Mouse (Mus musculus): ENCODE data around the gene Klhl26.

The Klhl26 gene

DNA sequence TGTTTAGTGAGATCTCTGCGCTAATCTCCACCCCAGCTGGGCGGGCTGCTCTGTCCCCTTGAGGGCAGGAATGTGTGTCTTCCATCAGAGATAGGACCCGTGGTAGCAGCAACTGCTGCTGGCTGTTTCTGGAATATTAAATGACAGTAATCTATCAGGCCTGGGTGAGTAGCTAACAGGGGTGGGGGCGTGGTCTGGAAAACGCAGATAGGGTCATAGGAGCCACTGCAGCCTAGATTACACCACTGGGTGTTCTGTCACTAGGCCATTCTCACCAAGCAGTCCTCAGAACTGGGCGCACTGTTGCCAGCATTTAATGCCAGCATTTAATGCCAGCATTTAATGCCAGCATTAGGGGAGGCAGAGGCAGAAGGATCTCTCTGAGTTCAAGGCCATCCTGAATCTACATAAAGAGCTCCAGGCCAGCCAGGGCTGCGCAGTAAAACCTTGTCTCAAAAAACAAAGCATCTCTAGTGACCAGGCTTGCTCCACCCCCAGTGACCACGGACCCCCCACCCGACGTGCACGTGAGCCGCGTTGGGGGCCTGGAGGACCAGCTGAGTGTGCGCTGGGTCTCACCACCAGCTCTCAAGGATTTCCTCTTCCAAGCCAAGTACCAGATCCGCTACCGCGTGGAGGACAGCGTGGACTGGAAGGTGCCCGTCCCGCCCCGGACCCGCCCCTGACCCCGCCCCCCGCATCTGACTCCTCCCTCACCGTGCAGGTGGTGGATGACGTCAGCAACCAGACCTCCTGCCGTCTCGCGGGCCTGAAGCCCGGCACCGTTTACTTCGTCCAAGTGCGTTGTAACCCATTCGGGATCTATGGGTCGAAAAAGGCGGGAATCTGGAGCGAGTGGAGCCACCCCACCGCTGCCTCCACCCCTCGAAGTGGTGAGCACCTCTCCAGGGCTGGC, 23.9 kb upstream of the Klhl26 start:
- no peak for DNase-seq

GRCm38 (mm10) chr8:70495771-70496062, 18.9 kb upstream of the Klhl26 start:
- DNase-seq = no peak

DNA sequence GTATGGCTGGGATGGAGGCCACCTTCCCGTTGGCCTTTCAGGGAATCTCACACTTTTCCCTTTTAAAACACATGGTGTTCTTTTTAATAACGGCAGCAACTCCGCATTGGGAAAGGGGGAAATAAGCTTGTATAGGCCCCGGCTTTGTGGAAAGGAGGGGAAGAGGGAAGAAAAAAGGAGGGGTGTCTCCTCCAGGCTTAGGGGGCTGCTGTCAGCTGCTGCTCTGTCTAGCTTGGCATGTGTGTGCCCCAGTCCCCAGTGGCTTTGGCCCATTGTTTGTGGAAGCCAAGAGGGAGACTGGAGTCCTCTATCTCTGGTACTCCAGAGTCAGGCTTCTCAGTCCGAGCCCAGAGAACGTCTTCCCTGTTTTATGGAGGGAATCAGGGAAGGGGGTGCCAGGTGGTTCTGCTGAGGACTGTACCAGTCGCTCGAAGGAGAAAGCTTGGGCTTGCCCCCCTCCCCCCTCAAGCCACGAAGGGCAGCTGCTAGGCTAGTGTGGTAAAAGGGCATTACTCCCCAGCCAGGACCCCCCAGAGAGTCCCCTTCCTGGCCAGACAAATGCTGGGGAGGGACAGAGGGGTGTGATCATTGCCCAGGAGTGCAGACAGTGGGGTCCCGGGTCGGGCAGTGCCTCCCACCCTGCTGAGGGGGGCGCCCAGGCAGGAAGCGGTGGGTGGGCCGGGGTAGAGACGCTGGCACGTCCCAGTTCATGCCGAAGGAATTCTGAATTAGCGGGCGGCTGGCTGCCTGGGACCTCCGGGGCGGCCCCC, 18.4 kb upstream of the Klhl26 start:
- DNase-seq = no peak

GRCm38 (mm10) chr8:70494416-70494945, 17.7 kb upstream of the Klhl26 start:
- no peak for DNase-seq

DNA sequence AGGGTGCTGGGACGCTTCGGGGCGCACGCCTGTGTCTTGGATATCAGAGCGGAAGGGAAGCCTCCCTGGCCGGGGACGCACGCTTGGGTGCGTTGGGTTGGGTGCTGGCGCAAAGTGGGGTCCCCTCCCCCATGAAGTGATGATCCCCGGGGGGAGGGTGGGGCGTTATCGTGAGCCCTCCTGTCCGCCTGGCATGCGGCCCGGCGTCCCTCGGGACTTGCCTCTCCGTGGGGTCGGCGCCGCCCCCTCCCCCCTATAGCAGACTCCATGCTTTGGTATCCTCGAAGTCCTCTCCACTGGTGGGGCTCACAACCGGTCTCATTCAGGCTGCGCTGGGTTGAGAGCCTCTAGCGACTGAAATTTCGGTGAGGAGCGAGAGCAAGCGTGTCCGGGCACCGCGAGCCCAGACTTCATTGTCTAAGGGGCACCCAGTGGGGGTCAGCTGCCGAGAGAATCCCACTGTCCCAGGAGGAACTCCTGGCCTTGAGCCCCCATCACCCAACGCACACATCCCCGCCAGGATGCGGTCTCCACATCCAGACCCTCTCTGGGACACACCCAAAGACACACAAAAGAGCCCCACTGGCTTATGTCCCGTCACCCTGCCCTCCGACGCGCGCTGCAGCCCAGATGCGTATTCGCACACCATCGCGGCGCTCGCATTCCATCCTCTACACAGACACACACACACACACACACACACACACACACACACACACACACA, 17.1 kb upstream of the Klhl26 start:
- DNase-seq = no peak

DNA sequence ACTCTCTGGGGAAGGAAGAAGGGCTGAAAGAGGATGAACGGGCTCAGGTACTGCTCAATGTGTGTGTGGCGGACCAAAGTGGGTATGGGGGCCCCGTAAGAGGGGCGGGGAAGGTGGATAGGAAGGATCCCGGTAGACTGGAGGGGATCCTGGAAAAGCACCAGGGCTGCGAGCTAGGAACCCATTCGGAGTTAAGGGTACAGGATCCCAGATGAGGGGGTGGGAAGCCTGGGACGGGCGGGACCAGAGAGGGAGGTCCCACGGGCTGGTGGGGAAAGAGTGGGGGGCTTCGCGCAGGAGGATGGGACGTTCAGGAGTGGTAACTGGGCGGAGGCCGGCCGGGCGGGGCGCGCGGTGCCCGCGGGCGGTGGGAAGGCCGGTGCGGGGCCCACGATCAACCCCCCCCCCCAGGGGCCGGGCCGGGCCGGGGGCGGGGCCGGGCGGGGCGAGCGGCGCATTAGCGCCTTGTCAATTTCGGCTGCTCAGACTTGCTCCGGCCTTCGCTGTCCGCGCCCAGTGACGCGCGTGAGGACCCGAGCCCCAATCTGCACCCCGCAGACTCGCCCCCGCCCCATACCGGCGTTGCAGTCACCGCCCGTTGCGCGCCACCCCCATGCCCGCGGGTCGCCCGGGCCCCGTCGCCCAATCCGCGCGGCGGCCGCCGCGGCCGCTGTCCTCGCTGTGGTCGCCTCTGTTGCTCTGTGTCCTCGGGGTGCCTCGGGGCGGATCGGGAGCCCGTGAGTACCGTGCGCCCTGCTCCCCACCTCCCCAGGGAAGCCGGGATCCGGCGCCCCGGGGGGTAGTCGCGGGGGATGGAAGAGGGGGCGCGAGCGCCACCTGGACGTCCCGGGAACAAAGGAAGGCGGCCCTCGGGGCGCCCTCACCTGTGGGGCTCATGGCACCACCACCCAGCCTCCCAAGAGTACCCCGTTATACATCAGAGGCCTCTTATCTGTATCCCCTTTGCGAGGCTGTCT, 16.2 kb upstream of the Klhl26 start, which contains the start of gene Crlf1:
Gene Crlf1, plus strand, starts transcription at position 495 of the 977 bp plus-strand sequence.
- DNase-seq = no peak

DNA sequence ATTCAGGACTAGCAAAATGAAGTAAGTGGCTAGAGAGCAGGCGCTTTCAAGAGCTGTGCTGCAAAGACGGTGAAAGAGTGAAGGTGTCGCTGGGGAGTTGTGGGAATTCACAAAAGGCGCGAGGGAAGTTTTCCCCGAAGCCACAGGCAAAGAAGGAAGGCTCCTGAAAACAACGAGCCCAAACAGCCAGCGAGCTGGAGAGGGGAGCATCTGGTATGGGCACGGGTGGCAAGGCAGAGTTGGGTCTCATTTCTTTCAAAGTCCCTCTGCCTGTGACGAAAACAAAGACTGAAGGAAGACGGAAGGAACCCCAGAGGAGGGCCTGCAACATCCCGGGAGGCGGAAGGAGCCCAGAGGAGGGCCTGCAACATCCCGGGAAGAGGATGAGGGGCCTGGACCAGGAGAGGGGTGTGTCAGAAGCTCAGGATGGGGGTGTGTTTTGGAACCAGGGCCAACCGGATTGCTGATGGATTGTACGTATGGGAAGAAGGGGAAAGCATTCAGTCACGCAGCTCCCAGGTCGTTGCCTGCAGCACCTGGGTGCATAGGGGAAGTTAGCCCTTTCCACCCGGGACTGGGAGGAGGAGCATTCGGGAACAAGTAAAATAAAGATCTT, 14.2 kb upstream of the Klhl26 start:
- DNase-seq = no peak

DNA sequence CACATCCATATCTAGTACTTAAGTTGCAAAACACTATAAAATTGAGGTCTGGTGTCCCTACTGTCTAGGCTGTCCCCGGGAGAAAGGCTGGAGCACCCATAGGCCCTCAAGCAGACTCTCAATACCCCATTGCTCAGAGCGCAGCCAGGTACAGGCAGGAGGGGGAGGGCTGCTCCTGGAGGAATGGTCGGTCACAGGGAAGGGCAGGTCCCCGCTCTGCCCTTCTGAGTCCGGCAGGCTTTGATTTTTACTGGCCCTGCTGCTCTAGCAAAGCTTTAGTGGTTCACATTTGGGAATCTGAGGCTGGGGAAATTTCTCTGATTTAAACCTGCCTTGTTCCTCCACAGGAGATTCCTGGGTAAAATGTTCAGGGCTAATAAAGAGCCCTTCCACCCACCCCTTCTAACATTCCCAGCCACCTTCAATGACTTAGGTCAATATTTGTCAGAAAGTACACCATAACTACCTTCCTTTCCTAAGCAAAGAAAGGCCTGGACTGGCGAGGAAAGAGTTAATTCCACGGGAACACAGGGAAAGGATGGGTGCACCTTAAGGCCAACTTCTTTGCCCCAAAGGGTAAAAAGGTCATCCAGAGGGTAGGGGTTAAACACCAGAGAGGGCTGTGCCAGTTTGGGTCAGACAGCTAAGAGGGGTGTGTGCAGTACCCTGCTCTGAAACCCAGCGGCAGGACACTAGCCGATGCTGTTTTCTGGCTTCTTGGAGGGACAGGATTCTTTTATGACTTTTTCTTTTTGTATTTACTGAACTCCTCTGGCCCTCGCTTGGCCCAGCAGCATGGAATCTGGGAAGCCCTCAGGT, 13.5 kb upstream of the Klhl26 start:
- no peak for DNase-seq

GRCm38 (mm10) chr8:70489576-70489975, 12.8 kb upstream of the Klhl26 start:
- DNase-seq = no peak

GRCm38 (mm10) chr8:70488931-70489470, 12.2 kb upstream of the Klhl26 start:
- no peak for DNase-seq

- DNase-seq = no peak
Measured at GRCm38 (mm10) chr8:70487993-70488796, 11.4 kb upstream of the Klhl26 start.

DNA sequence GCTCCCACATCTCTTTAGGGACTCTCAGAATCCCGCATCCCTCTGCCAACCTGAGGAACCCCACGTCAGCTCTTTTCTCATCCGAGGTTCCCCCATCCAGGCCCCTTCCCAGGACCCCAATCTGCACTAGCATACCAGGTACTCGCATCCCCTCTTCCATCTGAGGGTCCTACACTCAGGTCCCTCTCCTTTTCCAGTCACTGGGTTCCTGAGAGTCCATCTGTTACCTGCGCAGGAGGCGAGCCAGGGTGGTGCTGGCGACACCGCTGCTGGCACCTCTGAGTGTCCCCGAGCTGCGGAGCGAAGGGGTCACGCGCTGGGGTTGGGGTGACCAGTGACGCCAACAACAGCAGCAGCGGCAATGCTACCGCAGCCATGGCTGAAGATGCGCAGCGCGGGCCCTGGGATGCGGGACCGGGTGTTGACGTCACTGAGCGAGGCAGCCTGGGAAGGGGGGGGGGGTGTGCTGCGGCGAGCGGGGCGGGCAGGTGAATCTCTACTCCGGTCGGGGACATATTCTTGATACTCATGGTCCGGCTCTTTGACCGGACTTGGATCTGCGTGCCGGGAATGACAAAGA, 10.3 kb upstream of the Klhl26 start, which contains the start of gene Tmem59l:
Gene Tmem59l, minus strand, starts transcription at position 418 of the 580 bp plus-strand sequence.
- DNase-seq = no peak

DNA sequence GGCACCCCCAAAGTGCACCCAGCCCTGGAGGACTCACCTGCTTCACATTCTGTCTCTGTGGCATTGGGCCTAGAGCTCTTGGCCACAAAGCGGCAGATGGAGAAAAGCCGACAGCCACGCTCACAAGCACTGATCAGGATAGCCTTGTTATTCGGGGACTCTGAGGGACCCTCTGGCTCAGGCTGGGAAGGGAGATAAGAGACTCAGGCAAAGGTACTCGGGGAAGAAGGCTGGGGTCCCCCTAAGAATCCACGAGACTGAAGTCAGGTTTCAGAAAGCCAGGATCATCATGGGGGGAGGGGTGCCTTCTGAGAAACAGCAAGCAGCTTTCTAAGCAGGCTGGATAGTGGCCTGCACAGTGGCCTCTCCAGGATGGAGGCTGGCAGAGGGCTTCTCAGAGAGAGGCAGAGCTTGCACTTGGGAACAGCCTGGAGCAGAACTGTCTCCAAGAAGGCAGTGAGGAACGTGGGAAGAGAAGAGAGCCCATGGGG, 9.5 kb upstream of the Klhl26 start:
- no peak for DNase-seq

DNA sequence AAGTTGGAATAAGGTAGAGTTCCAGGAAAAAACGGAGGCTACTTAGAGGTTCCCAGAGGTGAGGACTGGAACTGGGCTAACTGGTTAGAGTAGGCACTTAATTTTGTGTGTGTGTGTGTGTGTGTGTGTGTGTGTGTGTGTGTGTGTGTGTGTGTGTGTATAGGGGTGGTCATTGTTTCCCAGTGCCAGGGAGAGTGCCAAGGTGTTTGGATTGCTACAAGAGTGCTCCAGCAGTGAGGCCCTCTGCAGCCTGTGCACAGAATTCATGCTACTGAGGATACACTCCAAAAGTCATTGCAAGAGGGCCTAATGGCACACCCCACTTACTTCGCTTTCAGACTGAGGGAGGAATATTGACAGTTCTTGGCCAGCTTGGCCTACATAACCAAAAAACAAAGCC, 6.2 kb upstream of the Klhl26 start:
- no peak for DNase-seq

GRCm38 (mm10) chr8:70481908-70482307, 5.1 kb upstream of the Klhl26 start:
- DNase-seq = no peak

- DNase-seq = peak; percentile 32
Measured at GRCm38 (mm10) chr8:70477269-70477982, 658 bp upstream of the Klhl26 start.

- no peak for DNase-seq
Measured at GRCm38 (mm10) chr8:70471856-70472255, 4.9 kb downstream of the Klhl26 start.

DNA sequence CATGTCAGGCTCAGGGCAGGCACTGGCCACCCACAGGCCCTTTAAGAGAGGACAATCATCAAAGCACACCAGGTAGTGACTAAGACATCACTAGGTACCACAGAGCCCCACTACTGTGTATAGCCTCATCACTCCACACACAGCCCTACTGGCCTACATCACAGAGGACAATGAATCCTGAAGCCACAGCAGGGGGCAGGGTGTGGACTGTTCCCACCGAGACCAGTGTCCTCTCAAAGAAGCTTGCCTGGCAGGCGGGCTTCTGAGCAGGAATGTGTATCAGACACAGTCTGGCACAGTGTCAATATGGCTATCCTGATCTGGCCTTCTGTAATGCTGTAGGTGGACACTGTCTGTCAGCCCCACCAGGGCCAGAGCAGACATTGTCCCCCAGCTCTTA, 6.8 kb downstream of the Klhl26 start:
- DNase-seq = no peak

Data from kidney, adult 11 months (tissue).